Comparison of ENCODE assay signal across 8 mouse cellular contexts in the genomic region with DNA sequence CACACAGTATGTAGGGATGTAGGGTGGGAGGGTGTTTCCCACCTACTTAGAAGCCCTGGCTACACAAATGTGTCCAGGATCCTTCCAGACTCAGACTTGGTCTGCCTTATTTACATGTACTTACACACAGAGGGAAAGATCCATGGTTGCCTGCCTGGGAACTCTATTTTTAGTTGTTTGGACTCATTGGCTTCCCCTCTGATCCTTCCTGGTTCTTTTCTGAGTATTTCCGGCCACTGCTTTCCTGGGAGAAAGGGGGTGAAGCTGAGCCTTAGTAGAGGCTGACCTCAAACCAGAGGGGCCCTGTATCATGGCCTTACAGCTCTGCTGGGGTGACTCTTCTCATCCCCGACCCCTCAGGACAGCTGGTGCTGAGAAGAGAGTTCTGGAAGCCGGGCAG.
DNase-seq lines count a peak whose midpoint lies in the region; ATAC-seq and TF ChIP-seq lines count a peak whose summit lies in the region.

No protein-coding gene starts in this region.

- ATAC-seq in hindbrain, postnatal 0 days, result no peak
- no peak for ATAC-seq in stomach, embryonic 14.5 days (ENCODE audit: insufficient number of reproducible peaks, insufficient read depth, low FRiP score, low read depth)

- 0 out of 2 replicates have a peak overlapping the region, but pooled peaks have one; percentile 13 for H3K9ac ChIP-seq in hindbrain, postnatal 0 days (replicated peaks; ENCODE audit: low read length)
- H3K9ac ChIP-seq in stomach, embryonic 14.5 days (replicated peaks; ENCODE audit: low read depth, low read length), result no peak overlapping the region

- peak overlapping the region; percentile 13; the same call in 1 of the 2 replicates for H3K4me2 ChIP-seq in hindbrain, postnatal 0 days (ENCODE audit: low read depth, low read length)
- H3K4me2 ChIP-seq in stomach, embryonic 14.5 days (replicated peaks; ENCODE audit: low read depth, low read length), result no peak overlapping the region

- 54% methylated on average over 3 of the region's 3 CpGs for WGBS in hindbrain, postnatal 0 days
- 56% methylated on average over 3 of the region's 3 CpGs for WGBS in stomach, embryonic 14.5 days

- H3K9me3 ChIP-seq in hindbrain, postnatal 0 days (ENCODE audit: low read length), result no peaks in the 10 kb centered on the region
- no peaks in the 10 kb centered on the region for H3K9me3 ChIP-seq in stomach, embryonic 14.5 days (ENCODE audit: control insufficient read depth, low read depth, low read length)

- no peaks in the 10 kb centered on the region for H3K27me3 ChIP-seq in hindbrain, postnatal 0 days (ENCODE audit: insufficient read depth, low read length)
- H3K27me3 ChIP-seq in stomach, embryonic 14.5 days (ENCODE audit: control insufficient read depth, insufficient read depth, low read length), result no peaks in the 10 kb centered on the region

- peak overlapping the region; percentile 80 for H3K27ac ChIP-seq in hindbrain, postnatal 0 days
- H3K27ac ChIP-seq in stomach, embryonic 14.5 days (ENCODE audit: low read length), result peak overlapping the region; percentile 92

- TF ChIP-seq CTCF in hindbrain, postnatal 0 days (IDR thresholded peaks at IDR 0.05; ENCODE audit: low read depth), result no peak

- H3K4me1 ChIP-seq in hindbrain, postnatal 0 days (ENCODE audit: insufficient read depth, low read length), result peaks cover 9% of the 10 kb centered on the region; the same call in 1 of the 2 replicates
- H3K4me1 ChIP-seq in stomach, embryonic 14.5 days (ENCODE audit: control insufficient read depth, insufficient read depth, low read length), result peaks cover 16% of the 10 kb centered on the region

- H3K4me3 ChIP-seq in hindbrain, postnatal 0 days (ENCODE audit: low read length), result no peak overlapping the region
- no peak overlapping the region for H3K4me3 ChIP-seq in stomach, embryonic 14.5 days (ENCODE audit: low read depth, low read length)

- DNase-seq in adrenal gland, adult (ENCODE audit: inconsistent age in 2 of 2, low spot score in 1 of 2), result peak; percentile 18 to 42
- no peak for DNase-seq in adrenal gland, adult 18-20 months (ENCODE audit: low spot score in 2 of 2)
- DNase-seq in lung, postnatal 10 days, result peak; percentile 22
- DNase-seq in lung, adult 18-20 months, result no peak
- DNase-seq in hindbrain, postnatal 0 days (ENCODE audit: low spot score), result no peak
- no peak for DNase-seq in thymus, postnatal 25 days
- no peak for DNase-seq in yolk sac, embryonic 10.5 days (ENCODE audit: low spot score)

- no peaks in the 10 kb centered on the region for H3K36me3 ChIP-seq in hindbrain, postnatal 0 days (ENCODE audit: insufficient read depth, low read length)
- H3K36me3 ChIP-seq in stomach, embryonic 14.5 days (ENCODE audit: control insufficient read depth, insufficient read depth, low read length), result no peaks in the 10 kb centered on the region

Comparison
In these comparisons a context has a peak if more than half of its experiments do, and no peak if none do; other contexts are left out.
1. DNase-seq: peak in adrenal gland, adult (2 of 2) and lung, postnatal 10 days (single experiment); none in adrenal gland, adult 18-20 months (0 of 2), lung, adult 18-20 months (0 of 2), hindbrain, postnatal 0 days (single experiment), thymus, postnatal 25 days (single experiment) and yolk sac, embryonic 10.5 days (single experiment).